Mouse (Mus musculus): ENCODE data around the gene Klk13. TPM values are rescaled to one million over a fixed set of nuclear protein-coding genes. Genes with fewer than 3 reads are reported as not detected.
"Not testable (repeated sequence)": the region's sequence is repeated elsewhere in the genome, so short reads cannot be mapped to it uniquely, and the experiment has no call there.

Gene Klk13
- 0.12 TPM in 1 of 2 replicates, not detected in the other for polyA plus RNA-seq (2015; fragmentation: Nextera tagmentation; extraction: Ambion mirVana)

GRCm38 (mm10) chr7:43712267-43712666 lies at the start of gene Klk13:
TSS of gene Klk13 (plus strand) at chr7:43712567.
- no peak for TF ChIP-seq CTCF (IDR thresholded peaks at IDR 0.05; ENCODE audit: low read depth)
- H3K4me2 ChIP-seq (replicated peaks; ENCODE audit: low read depth): no peak within 1 kb of the TSS
- H3K36me3 ChIP-seq (ENCODE audit: control insufficient read depth, insufficient read depth): no peaks in the 10 kb centered on the region
- ATAC-seq: no peak
- no peak within 1 kb of the TSS for H3K9ac ChIP-seq (ENCODE audit: low read depth, low read length)
- H3K27ac ChIP-seq (ENCODE audit: low read depth, low read length): no peak within 1 kb of the TSS
- no peak within 1 kb of the TSS for H3K4me3 ChIP-seq (ENCODE audit: low read depth, low read length)
- no peaks in the 10 kb centered on the region for H3K9me3 ChIP-seq (ENCODE audit: control insufficient read depth)
- no peaks in the 10 kb centered on the region for H3K27me3 ChIP-seq (replicated peaks; ENCODE audit: control insufficient read depth, insufficient read depth, low read length)
- WGBS: 65% methylated on average over 4 of the region's 4 CpGs
- H3K4me1 ChIP-seq (replicated peaks; ENCODE audit: control insufficient read depth, insufficient read depth, low read length): no peaks in the 10 kb centered on the region

GRCm38 (mm10) chr7:43662804-43663203 lies 49.6 kb upstream of the Klk13 start:
- Histone ChIP-seq H3K36me3 (ENCODE audit: control insufficient read depth, insufficient read depth) (no peaks in the 10 kb centered on the region), H3K4me2 (replicated peaks; ENCODE audit: low read depth) (no peak overlapping the region), H3K9ac (ENCODE audit: low read depth, low read length) (no peak overlapping the region), H3K4me1 (replicated peaks; ENCODE audit: control insufficient read depth, insufficient read depth, low read length) (no peaks in the 10 kb centered on the region), H3K27ac (ENCODE audit: low read depth, low read length) (no peak overlapping the region), H3K9me3 (ENCODE audit: control insufficient read depth) (no peaks in the 10 kb centered on the region), H3K27me3 (replicated peaks; ENCODE audit: control insufficient read depth, insufficient read depth, low read length) (no peaks in the 10 kb centered on the region), H3K4me3 (ENCODE audit: low read depth, low read length) (no peak overlapping the region)
- TF ChIP-seq CTCF (IDR thresholded peaks at IDR 0.05; ENCODE audit: low read depth): no peak
- no peak for ATAC-seq
- 78% methylated on average over 1 of the region's 1 CpGs for WGBS

DNA sequence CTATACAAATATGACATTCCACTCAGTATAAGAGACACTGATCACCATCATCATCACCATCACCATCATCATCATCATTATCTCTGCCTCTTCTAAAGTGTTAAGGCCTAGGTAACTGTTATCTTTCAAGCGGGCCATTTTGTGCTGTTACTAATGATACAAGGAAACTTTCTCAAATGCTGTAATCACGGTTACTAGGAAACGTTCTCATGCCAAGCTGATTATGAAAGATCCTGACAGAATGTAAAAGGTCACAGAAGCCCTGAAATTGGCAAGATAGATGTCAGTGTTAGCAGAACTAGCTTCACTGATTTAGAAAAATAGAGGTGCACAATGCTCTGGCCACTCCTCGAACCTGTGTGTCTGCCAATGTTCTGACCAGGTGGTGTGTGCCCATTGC lies 45.1 kb upstream of the Klk13 start:
- not testable (repeated sequence) for H3K4me1 ChIP-seq (replicated peaks; ENCODE audit: control insufficient read depth, insufficient read depth, low read length); H3K4me3 ChIP-seq (ENCODE audit: low read depth, low read length); H3K9me3 ChIP-seq (ENCODE audit: control insufficient read depth); H3K36me3 ChIP-seq (ENCODE audit: control insufficient read depth, insufficient read depth); H3K9ac ChIP-seq (ENCODE audit: low read depth, low read length); H3K27me3 ChIP-seq (replicated peaks; ENCODE audit: control insufficient read depth, insufficient read depth, low read length); H3K4me2 ChIP-seq (replicated peaks; ENCODE audit: low read depth); ATAC-seq; H3K27ac ChIP-seq (ENCODE audit: low read depth, low read length)
- 65% methylated on average over 4 of the region's 4 CpGs for WGBS

GRCm38 (mm10) chr7:43668582-43668981 lies 43.8 kb upstream of the Klk13 start:
- peak; percentile 64 for TF ChIP-seq CTCF (IDR thresholded peaks at IDR 0.05; ENCODE audit: low read depth)
- Histone ChIP-seq H3K4me1 (replicated peaks; ENCODE audit: control insufficient read depth, insufficient read depth, low read length) (no peaks in the 10 kb centered on the region), H3K4me3 (ENCODE audit: low read depth, low read length) (no peak overlapping the region), H3K9me3 (ENCODE audit: control insufficient read depth) (no peaks in the 10 kb centered on the region), H3K36me3 (ENCODE audit: control insufficient read depth, insufficient read depth) (no peaks in the 10 kb centered on the region), H3K27ac (ENCODE audit: low read depth, low read length) (no peak overlapping the region), H3K27me3 (replicated peaks; ENCODE audit: control insufficient read depth, insufficient read depth, low read length) (no peaks in the 10 kb centered on the region), H3K4me2 (replicated peaks; ENCODE audit: low read depth) (no peak overlapping the region), H3K9ac (ENCODE audit: low read depth, low read length) (no peak overlapping the region)
- 17% methylated on average over 3 of the region's 3 CpGs for WGBS
- ATAC-seq: no peak

DNA sequence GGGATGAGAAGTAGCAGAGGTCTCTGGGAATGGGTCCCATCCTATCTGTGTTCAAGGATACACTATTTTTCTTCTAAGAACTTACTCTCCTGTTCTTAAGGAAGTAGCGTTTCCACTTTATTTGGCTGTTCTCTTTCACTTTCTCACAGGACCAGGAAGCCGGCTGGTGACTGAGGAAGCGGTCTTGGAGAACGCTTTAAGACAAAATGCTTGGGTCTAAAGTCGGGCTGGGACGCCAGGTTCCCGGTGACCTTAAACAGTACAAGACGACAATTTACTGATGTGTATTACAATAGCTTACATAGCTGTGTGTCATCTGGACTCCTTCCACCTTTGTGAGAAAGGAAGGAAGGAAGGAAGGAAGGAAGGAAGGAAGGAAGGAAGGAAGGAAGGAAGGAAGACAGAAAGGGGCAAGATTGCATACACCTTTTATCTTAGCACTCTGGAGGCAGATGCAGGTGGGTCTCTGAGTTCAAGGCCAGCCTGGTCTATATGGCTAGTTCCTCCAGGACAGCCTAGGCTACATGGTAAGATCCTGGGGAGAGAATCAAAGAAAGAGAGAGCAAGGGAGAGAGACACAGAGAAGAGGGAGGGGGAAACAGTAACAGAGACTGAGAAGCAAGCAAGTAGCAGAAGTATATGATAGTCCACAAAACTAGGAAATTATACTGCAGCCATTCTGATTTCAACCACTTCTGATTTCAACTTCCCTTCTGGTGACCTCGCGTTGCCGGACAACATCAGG lies 41.1 kb upstream of the Klk13 start:
- 65% methylated on average over 11 of the region's 11 CpGs for WGBS
- no peaks in the 10 kb centered on the region for H3K27me3 ChIP-seq (replicated peaks; ENCODE audit: control insufficient read depth, insufficient read depth, low read length)
- no peak for TF ChIP-seq CTCF (IDR thresholded peaks at IDR 0.05; ENCODE audit: low read depth)
- H3K4me3 ChIP-seq (ENCODE audit: low read depth, low read length): peak overlapping the region; percentile 64
- H3K36me3 ChIP-seq (ENCODE audit: control insufficient read depth, insufficient read depth): peaks cover 11% of the 10 kb centered on the region
- no peaks in the 10 kb centered on the region for H3K9me3 ChIP-seq (ENCODE audit: control insufficient read depth)
- H3K27ac ChIP-seq (ENCODE audit: low read depth, low read length): no peak overlapping the region
- no peak overlapping the region for H3K9ac ChIP-seq (ENCODE audit: low read depth, low read length)
- peak; percentile 0; the same call in 1 of the 2 replicates for ATAC-seq
- H3K4me1 ChIP-seq (replicated peaks; ENCODE audit: control insufficient read depth, insufficient read depth, low read length): no peaks in the 10 kb centered on the region
- peak overlapping the region; percentile 66 for H3K4me2 ChIP-seq (replicated peaks; ENCODE audit: low read depth)

- peaks cover 19% of the 10 kb centered on the region for H3K36me3 ChIP-seq (ENCODE audit: control insufficient read depth, insufficient read depth)
- H3K4me2 ChIP-seq (replicated peaks; ENCODE audit: low read depth): peak within 1 kb of the TSS; percentile 66
- H3K9ac ChIP-seq (ENCODE audit: low read depth, low read length): peak within 1 kb of the TSS; percentile 55
- peak; percentile 89 for ATAC-seq
- no peaks in the 10 kb centered on the region for H3K9me3 ChIP-seq (ENCODE audit: control insufficient read depth)
- no peaks in the 10 kb centered on the region for H3K27me3 ChIP-seq (replicated peaks; ENCODE audit: control insufficient read depth, insufficient read depth, low read length)
- H3K4me1 ChIP-seq (replicated peaks; ENCODE audit: control insufficient read depth, insufficient read depth, low read length): no peaks in the 10 kb centered on the region
- TF ChIP-seq CTCF (IDR thresholded peaks at IDR 0.05; ENCODE audit: low read depth): no peak
- H3K27ac ChIP-seq (ENCODE audit: low read depth, low read length): no peak within 1 kb of the TSS
- H3K4me3 ChIP-seq (ENCODE audit: low read depth, low read length): peak within 1 kb of the TSS; percentile 64
- WGBS: under 1% methylated on average over 26 of the region's 26 CpGs
Measured at GRCm38 (mm10) chr7:43671809-43672580, 40.4 kb upstream of the Klk13 start, which contains the start of gene Ctu1. TSS of gene Ctu1 (plus strand) at chr7:43672016.
